Mouse (Mus musculus) frontal cortex, postnatal 36 days (tissue): ENCODE results near the gene Zfp46.

Source experiments
- DNase-seq, 2 experiments: peaks; one replicate each; pipeline ENCODE4 v3.0.0; 2022; ENCODE audit warnings: low spot score in 2 of 2

The Zfp46 gene

DNA sequence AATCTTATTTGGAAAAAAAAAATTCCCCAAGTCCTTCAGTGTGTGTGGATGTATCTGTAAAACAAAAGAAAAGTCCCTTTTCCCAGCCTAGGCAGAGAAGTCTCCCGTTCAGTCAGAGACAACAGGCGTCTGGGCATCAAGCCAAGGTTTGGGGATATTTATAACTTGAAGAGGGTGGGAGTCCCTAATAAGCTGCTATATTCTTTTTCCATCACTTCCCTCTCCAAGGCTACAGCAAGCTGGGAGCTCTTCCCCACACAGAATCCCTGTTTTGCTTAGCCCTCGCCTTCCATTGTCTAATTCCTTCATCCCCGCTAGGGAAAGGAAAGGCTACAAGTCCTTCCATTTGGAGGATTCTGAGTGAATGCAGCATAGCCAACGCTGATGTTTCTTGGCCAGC, at the start of gene Zfp46:
TSS of gene Zfp46 (plus strand) at position 229 of the 400 bp plus-strand sequence.
- peak; percentile 77 to 89 for DNase-seq

DNA sequence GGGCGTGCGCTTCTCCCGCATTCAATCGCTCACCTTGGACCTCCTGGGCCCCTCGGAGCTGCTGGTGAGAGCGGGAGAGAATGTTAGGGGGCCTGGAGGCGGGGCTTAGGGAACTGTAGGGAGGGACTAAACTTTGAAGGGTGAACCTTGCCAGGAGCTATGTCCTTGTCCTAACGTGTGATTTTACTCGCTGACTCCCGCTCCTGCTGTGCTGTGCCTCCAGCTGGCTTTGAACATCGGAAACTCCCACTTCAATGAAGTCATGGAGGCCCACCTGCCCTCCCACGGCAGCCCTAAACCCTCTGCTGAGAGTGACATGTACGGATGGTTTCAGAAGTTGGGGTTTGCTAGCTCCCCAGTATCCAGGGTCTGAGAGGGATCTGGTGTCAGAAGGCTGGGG, 45.8 kb upstream of the Zfp46 start:
- no peak for DNase-seq

DNA sequence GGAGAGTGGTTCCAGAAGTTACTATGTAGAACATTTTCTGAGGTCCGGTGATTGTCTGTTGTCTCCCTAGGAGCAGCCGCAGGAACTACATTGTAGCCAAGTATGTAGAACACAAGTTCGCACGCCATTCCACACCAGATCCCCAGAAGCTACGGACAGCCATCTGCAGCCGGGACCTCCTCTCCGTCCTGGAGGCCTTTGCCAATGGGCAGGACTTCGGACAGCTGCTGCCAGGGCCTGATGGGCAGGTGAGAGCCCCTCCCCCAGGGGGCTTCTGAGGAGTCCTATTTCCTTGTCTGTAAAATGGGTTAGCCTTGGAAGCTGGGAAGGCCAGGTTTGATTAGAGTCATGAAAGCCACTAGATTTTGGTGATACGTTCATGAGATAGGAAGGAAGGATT, 45.4 kb upstream of the Zfp46 start:
- no peak for DNase-seq

DNA sequence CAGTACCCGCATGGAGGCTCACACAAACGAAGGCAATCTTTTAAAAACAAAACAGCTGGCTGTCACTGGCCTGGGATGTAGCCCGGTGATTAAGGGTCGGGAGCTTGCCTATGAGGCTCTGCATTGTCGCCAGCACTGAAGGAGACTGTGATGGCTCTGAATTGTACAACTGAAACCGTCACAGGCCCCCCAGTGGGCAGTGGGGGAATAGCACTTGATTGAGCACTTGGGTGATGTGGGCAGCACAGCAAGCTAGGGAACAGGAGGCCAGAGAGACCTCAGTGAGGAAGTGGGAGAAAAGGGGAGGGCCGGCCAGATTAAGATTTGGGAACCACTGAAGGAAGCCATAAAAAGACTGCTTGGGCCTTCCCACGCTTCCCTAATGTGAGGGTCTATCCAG, 44.9 kb upstream of the Zfp46 start:
- DNase-seq: peak; percentile 79 to 86

DNA sequence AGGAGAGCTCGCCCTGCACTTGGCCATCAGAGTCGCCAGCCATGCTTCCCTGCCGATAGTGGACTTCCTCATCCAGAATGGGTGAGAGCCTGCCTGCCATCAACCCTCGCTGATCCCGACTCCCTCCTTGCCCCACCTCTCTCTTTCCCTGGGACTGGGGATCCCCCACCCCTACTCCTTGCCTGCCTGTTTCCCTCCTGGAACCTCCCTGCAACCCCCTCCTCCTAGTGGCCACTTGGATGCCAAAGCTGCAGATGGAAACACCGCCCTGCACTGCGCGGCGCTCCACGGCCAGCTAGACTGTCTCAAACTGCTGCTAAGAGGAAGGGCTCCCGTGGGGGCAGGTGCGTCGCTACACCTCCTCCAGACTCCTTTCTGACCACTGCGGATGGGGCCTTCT, 44.4 kb upstream of the Zfp46 start:
- DNase-seq: no peak

DNA sequence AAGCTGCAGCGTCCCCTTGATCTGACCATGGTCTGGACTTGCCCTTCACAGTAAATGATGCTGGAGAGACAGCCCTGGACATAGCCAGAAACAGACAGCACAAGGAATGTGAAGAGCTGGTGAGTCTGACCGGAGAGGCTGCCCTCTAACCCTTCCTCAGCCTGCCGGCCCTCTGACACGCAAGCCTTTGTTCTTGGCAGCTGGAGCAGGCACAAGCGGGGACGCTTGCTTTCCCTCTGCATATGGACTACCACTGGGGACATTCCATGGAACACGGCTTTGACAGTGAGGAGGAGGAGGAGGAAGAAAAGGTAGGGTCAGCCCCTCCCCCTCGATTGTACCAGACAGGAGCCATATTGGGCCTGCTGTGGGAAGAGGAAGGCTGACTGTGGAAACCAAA, 43.5 kb upstream of the Zfp46 start:
- DNase-seq: no peak

DNA sequence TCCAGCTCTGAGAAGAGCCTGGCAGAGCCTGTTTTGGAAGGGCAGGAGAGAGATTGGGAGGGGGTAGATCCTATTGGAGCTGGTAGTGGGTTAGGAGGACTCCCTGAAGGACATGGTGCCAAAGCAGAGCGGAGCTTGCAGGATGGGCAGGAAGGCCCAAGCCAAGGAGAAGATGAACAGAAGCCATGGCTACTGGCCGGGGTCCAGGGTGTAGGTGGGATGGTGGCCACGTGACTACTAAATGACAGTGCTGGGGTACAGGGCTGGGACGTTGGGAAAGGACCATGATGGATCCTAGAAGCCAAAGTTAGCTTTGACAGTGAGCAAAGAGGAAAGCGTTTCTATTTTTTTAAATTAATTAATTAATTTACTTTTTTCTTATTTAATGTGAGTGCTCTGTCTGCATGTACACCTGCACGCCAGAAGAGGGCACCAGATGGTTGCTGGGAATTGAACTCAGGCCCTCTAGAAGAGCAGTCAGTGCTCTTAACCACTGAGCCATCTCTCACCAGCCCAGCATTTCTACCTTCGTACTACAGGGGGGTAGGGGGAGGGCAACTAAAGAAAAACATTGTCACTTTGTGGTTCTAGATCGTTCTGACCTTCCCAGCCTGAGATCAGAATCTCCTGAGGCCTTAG, 42.3 kb upstream of the Zfp46 start:
- DNase-seq: no peak

DNA sequence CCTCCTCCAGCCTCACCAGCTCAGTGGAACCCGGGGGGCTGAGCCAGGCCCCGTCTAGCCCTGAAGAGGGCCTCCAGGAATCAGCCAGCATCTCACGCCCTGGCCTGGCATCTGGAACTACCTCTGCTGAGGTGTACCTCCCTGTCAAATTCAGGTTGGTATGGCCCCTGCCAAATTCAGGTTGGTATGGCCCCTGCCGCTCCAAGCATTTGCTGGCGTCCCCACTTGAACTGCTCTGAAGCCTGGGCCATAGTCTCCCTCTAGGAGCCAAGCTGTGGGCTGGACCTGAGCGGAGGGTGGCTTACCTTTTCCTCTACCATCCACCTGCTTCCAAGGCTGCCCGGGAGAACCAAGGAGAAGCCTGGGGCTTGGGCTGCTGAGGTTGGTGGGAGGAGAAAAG, 41.8 kb upstream of the Zfp46 start:
- DNase-seq: no peak

DNA sequence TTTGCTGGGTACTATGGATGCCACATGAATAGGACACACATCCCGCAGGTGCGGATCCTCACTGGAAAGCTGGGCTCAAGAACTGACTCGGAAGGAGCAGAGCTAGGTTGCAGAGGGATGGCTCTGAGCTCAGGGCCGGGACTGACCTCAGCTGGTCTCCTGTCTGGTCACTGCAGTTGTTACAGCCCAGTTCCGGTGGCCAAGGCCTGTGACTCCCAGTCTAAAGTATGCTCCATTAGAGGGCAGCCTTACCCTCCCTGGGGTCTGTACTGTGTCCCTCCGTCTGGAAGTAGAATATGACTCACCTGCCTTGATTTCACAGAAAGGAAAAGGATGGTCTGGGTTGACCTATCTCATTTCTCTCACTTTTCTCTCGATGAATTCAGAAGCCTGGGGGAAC, 40.3 kb upstream of the Zfp46 start:
- no peak for DNase-seq

DNA sequence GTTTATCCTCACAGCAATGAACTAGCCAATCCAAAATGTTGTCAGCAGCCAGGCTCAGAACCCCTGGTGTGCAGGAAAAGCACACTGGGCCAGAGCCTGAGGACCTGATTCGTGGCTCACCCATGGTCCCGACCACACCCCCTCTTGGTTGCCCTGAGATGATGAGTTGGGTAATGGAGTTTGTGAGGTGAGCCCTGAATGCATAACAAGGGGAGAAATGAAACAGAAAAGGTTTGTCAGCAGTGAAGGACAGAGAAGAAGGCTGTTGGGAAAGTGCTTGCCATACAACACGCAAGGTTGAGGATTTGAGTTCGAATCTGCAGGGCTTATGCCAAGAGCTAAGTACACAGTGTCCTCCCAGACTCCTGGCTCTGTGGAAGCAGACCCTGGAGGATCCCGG, 38.8 kb upstream of the Zfp46 start:
- no peak for DNase-seq

DNA sequence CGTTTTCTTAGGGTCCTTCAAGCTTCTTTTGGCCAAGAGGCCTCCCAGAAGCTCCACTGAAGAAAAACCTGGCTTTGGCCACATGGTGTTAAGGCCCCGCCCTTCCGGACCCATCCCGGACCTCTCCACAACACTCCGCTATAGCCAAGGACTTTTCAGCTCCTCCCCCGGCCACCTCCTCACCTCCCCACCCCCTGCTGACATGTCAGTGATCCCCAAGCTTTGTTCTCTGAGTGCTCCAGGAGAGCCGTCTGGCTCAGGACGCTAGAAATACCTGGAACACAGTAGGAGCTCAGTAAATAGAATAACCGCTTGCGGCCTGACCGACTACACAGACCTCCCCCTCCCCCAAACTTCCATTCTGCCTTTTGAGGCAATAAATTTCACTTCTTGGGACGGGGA, 37.9 kb upstream of the Zfp46 start:
- DNase-seq: no peak

DNA sequence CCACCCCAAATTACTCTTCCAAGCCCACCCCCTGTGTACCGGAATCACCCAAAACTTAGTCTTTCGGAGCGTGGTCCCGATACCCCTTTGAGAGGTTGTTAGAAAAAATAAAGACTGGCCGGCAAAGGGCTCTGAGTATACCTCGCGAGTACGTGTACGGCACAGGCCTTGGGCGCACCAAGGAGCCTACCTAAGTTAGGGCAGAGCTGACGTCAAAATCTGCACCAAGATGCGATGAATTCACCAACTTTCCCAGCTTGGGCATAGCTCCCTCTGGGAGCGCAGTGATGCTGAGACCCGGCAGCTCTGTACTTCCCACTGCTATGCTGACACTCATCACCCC, 37.1 kb upstream of the Zfp46 start:
- no peak for DNase-seq

DNA sequence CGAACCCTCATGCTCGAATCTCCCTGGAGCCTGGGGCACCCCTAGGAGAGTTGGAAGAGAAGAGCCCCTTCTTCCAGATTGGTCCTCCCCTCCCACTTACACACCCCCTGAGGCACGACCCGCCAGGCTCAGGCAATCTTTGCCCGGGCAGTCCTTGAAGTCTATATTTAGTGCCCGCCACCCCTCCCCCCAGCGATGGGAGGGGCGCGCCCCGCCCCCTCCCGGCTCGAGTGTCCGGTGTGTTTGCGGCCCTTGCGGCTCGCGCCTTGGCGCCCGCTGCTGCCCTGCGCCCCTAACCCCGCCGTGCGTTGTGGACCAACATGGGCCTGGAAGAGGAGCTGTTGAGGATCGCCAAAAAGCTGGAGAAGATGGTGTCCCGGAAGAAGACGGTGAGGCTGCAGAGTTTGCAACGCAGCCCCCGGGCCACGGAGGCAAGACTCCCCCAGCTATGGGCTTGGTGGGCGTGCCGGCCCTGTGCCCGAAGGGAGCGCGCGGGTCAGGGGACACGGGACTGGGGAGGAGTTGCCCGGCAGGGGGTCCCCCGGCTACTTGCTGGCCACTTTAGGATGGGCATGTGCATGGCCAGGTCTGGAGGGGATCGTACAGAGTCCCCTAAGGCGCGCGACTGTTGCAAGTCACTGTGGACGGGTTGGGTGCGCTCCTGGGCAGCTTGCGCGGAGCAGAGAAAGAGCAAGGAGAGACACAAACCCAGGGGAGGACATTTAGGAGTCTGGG, 36.6 kb upstream of the Zfp46 start, which contains the start of gene Tcea3:
TSS of gene Tcea3 (plus strand) at position 1 of the 735 bp plus-strand sequence.
- no peak for DNase-seq

DNA sequence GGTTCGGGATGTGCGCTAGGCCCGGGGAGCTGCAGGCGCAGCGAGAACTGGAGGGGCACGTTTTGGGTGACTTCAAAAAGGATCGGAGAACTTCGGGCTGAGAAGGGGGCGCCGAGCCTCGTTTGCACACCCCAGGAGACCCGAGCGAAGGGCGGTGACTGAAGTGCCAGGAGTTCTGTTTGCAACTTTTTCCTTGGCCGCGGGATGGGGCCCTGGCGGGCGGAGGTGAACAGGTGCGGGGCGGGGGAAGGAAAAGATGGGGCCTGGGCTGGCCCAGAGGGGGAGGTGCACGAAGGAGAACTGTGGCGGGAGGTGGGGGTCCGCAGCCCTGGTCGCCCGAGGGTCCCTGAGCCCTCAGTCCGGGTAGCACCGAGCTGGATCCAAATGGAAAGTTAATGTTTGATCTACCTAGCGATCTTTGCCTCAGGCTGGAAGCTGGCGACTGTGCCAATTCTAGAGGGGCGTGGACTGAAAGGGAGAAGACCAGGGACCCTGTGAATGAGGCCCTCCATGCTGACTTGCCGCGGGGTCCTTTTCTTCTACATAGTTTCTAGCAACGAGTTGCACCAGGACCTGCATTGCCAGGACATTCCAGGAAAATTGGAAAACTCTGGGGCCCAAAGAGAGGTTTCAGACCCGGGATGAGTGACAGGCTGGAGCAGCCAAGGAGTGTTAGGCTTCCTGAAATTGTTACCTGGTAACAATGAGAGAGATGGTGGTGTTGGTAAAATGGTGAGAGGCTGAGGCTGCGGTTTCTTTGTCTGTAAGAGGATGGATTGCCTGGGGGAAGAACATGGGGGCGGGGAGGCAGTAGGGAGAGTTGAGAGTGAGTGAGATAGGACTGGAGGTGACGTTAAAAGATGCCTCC, 35.8 kb upstream of the Zfp46 start:
- no peak for DNase-seq

DNA sequence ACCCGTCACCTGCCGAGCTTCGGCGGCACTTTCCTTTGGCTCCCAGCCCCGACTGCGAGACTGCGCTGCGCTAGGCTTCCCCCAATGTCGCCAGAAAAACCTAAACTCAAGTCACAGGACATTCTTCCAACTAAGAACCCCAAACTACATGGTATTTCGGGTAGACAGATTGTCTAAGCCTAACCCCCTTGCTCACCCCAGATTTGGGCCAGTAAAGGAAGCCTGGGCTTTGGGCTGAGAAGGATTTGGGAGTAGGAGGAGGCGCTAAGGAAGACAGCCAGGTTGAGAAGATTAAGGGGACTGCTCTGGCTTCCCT, 35.2 kb upstream of the Zfp46 start:
- DNase-seq: no peak

DNA sequence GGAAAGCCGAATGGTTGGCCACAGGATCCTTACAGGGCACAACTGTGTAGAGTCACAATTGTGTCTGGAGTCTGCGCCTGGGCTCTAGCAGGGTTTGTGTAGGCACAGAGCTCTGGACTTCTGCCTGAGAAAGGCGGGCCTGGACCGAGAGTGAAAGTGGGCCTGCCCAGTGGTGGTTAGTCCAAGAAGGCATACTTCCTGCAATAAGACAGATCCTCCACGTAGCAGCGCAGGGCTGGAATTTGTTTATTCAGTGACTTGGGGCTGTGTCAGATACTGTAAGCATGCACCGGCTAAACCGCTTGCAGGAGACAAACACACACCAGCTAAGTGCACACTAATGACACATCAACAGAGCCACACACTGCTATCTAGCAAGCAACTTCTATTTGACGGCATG, 34.7 kb upstream of the Zfp46 start:
- peak in 1 of 2 experiments; percentile 17 for DNase-seq

DNA sequence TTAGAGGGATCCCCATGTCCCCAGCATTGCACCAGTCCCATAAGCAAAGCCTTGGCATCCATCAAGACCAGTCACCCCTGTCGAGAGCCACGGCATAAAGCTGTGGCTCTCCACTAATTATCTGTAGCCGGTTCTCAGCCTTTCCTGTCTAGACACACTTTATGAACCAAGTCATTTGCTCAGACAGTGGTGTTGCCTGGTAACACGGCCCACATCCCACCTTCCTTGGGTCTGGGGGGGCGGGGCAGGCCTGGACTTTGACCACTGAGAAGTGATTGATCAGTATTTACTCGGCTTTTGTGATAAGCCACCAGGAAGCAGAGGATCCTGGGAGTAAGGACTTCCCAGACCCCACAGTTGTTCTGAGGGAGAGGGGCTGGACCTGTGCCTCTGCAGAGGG, 28.6 kb upstream of the Zfp46 start:
- no peak for DNase-seq

DNA sequence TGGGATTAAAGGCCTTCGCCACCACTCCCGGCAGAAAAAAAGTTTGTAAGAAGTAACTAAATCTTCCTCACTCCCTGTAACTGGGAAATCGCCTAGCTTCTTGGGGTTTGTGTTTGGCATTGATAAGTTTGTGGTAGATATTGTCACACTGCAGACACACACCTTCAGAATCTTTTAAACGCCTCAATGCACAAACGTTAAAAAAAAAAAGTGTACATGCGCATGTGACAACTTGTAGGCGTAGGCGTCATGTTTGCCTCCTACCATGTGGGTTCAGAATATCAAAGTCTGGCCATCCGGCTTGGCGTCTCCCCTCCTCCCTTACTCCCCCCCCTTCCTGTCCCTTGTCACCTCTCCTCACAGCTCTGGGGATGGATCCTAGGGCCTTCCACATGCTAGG, 27.8 kb upstream of the Zfp46 start:
- no peak for DNase-seq

DNA sequence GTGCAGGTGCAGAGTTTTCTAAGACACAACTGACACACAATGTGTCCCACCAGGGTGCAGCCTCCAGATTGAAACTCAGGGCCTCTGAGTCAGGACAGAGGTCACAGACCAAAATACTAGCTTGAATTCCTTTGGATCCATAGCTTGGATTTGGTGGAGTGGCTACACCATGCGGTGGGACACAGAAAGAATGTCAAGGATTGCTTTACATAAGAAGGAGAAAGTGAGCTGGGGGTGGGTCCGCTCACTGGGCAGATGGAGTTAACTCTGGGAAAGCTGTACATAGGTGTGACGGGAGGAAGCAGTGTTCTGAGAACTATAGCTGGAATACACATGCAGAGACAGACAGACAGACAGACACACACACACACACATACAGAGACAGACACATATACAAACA, 24.6 kb upstream of the Zfp46 start:
- no peak for DNase-seq

DNA sequence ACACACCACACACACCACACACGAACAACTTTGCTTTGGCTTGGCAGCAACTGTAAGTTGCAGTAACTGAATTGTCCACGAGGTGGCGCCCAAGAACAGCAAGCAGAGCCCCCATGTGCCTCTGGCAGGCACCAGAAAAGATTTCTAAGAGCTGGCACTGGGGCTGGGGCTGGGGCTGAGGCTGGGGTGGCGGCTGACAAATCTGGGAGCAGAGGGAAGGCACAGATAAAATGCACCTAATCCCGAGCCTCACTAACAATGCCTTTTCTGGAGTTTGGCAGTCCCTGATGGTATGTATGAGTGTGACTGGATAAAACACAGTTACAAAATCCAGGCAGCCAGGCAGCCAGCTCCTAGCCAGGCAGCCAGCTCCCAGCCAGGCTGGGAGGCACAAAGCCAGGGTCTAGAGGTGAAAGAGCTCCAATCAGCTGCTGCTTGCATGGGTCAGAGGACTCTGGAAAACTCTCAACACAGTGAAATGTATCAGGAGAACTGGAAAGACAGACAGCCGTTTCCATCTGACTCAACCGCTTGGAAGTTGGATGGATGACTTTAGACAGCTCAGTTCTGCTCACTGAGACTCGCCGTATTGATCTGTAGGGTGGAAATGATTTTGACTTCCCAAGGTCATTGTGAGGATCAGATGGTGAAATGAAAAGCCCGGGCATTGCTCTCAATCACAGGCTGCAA, 23.8 kb upstream of the Zfp46 start:
- peak; percentile 79 to 81 for DNase-seq

DNA sequence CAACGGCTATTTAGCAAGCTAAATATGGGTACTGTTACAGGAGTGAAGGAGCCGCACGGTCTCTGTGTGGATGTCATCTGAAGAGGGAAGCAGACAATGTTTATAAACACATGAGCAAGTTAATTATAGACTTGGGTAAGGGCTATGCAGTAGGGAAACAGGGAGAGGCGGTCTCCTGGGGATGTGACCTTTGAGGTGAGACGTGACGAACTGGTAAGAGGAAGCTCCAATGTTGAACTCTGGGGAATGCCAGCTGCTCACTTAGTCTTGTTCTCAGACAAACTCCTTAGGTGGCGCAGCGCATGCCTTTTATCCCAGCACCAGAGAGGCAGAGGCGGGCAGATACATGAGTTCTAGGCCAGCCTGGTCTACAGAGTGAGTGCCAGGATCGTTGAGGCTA, 22.6 kb upstream of the Zfp46 start:
- DNase-seq: no peak

DNA sequence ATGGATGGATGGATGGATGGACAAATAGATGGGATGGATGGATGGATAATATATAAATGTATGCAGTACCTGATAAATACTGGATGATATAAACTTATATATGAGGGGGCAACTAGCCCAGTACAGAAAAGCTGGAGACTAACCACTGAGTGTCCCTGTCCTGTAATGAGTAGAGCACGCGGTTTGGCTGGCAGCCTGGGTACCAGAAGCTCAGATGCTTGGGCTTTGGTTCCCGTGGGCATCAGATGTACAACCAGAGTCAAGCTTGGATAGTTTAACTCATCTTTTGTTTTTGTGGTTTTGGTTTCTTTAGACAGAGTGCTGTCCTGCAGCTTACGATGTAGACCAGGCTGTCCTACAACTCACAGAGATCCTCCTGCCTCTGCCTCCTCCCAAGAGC, 20.9 kb upstream of the Zfp46 start:
- DNase-seq: no peak
